ENCODE assay signal across 14 mouse cellular contexts in the genomic region with DNA sequence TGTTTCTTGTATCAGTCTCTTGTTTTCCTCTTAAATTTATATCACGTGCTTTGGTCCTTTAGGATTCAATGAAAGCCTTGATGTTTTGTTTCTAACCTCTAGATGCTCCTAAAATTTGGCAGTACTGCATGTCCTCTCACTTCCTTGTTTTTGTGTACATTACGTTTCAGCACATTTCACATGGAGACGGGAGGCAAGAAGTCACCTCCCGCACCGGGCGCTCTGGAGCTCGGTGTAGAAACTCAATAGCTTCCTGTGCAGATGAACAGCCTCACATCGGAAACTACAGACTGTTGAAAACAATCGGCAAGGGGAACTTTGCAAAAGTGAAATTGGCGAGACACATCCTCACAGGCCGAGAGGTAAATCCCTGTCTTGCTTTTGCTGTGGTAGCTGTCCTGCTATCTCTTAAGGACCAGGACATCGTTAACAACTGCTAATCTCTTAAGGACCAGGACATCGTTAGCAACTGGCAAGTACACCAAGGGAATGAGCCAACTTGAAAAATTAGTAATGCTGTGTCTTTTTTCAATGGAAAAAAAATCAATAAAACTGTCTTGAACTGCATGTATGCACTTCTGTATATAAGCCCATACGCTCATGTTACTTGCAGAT. TPM values are rescaled to one million over a fixed set of nuclear protein-coding genes. Genes with fewer than 3 reads are reported as not detected.
A peak's percentile ranks its signal among the peaks of the same experiment; 100 is the strongest.
DNase-seq lines count a peak whose midpoint lies in the region; ATAC-seq and TF ChIP-seq lines count a peak whose summit lies in the region.
"Had no signal": no experiment of that assay in that cellular context is flagged by ENCODE, and none has a peak within 500 bp of the region (broad histone marks: within the 10 kb centered on the region; RNA-seq: fewer than 3 reads in every experiment).

No protein-coding gene starts in this region.

- no peaks in the 10 kb centered on the region for H3K9me3 ChIP-seq in heart, postnatal 0 days (replicated peaks; ENCODE audit: control insufficient read depth, low read length)
- H3K9me3 ChIP-seq: embryonic facial prominence, embryonic 15.5 days; limb, embryonic 12.5 days had no signal

- 59% methylated on average over 14 of the region's 14 CpGs for WGBS in heart, postnatal 0 days

- peak; percentile 41 for DNase-seq in adrenal gland, postnatal 14 days
- no peak for DNase-seq in adrenal gland, postnatal 25 days
- no peak for DNase-seq in layer of hippocampus, adult 2 months (ENCODE audit: low spot score in 2 of 2)
- DNase-seq in layer of hippocampus, postnatal 36 days, result no peak
- peak; percentile 23 for DNase-seq in heart, postnatal 0 days (ENCODE audit: low spot score)
- DNase-seq in lung, postnatal 36 days, result peak; percentile 73
- DNase-seq in thymus, adult 18-20 months, result no peak
- no peak for DNase-seq in cerebellum, postnatal 25 days
- DNase-seq: adrenal gland, adult 2 months; cerebellum, adult 8-10 months; midbrain, embryonic 14.5 days had no signal

- no peaks in the 10 kb centered on the region for H3K27me3 ChIP-seq in heart, postnatal 0 days (ENCODE audit: control insufficient read depth, insufficient read depth, low read length)
- H3K27me3 ChIP-seq: embryonic facial prominence, embryonic 15.5 days; limb, embryonic 12.5 days had no signal

- no peak for ATAC-seq in heart, postnatal 0 days (ENCODE audit: insufficient read depth, low read depth)
- ATAC-seq: intestine, embryonic 16.5 days had no signal

- H3K36me3 ChIP-seq in heart, postnatal 0 days (replicated peaks; ENCODE audit: control insufficient read depth, insufficient read depth, low read length), result peaks cover 39% of the 10 kb centered on the region

- no peak for TF ChIP-seq CTCF in layer of hippocampus, adult 2 months (conservative IDR thresholded peaks at IDR 0.05)
- TF ChIP-seq CTCF in heart, postnatal 0 days (IDR thresholded peaks at IDR 0.05; ENCODE audit: low read depth), result no peak

- peak; percentile 62 for TF ChIP-seq EP300 in heart, postnatal 0 days (IDR thresholded peaks at IDR 0.05; ENCODE audit: low read depth)

- H3K4me3 ChIP-seq in layer of hippocampus, adult 2 months, result no peak overlapping the region
- no peak overlapping the region for H3K4me3 ChIP-seq in heart, postnatal 0 days (ENCODE audit: low read depth, low read length)
- H3K4me3 ChIP-seq: embryonic facial prominence, embryonic 15.5 days; limb, embryonic 12.5 days had no signal

- H3K9ac ChIP-seq in heart, postnatal 0 days (replicated peaks; ENCODE audit: low read depth, low read length), result no peak overlapping the region
- H3K9ac ChIP-seq: embryonic facial prominence, embryonic 15.5 days; limb, embryonic 12.5 days had no signal

- H3K4me2 ChIP-seq in heart, postnatal 0 days (ENCODE audit: low read depth, low read length), result 0 out of 2 replicates have a peak overlapping the region, but pooled peaks have one; percentile 13
- H3K4me2 ChIP-seq: embryonic facial prominence, embryonic 15.5 days; limb, embryonic 12.5 days had no signal

- H3K4me1 ChIP-seq in heart, postnatal 0 days (ENCODE audit: control insufficient read depth, insufficient read depth), result no peaks in the 10 kb centered on the region
- H3K4me1 ChIP-seq: embryonic facial prominence, embryonic 15.5 days; limb, embryonic 12.5 days had no signal

- peak overlapping the region; percentile 0; the same call in 1 of the 2 replicates for H3K27ac ChIP-seq in layer of hippocampus, adult 2 months
- peak overlapping the region; percentile 5; the same call in 1 of the 2 replicates for H3K27ac ChIP-seq in heart, postnatal 0 days (ENCODE audit: low read depth)
- H3K27ac ChIP-seq: embryonic facial prominence, embryonic 15.5 days; limb, embryonic 12.5 days had no signal

RNA-seq across cellular contexts. Expression of gene Mark3, which starts 18.2 kb away (rescaled TPM):
- total RNA-seq in adrenal gland, postnatal 14 days (2021), result 98.3 and 98.5 TPM in 2 replicates
- 101 and 109 TPM in 2 replicates for total RNA-seq in adrenal gland, postnatal 25 days (2021)
- total RNA-seq in layer of hippocampus, adult 2 months (2021), result 100 to 1,000 TPM; 108 to 110 TPM
- total RNA-seq in layer of hippocampus, postnatal 36 days (2021), result 100 to 1,000 TPM; 106 to 122 TPM
- total RNA-seq in heart, postnatal 0 days (2014; rRNA removed; ENCODE audit: low replicate concordance), result 66.3 and 80.1 TPM in 2 replicates
- 16.5 and 20.0 TPM in 2 replicates for polyA plus RNA-seq in heart, postnatal 0 days (2015; fragmentation: Nextera tagmentation; extraction: Ambion mirVana)

RNA-seq across cellular contexts. Expression of gene Eif5, which starts 54.7 kb away (rescaled TPM):
- 334 and 370 TPM in 2 replicates for total RNA-seq in adrenal gland, postnatal 14 days (2021)
- 338 and 346 TPM in 2 replicates for total RNA-seq in adrenal gland, postnatal 25 days (2021)
- 100 to 1,000 TPM; 253 to 260 TPM for total RNA-seq in layer of hippocampus, adult 2 months (2021)
- 100 to 1,000 TPM; 230 to 261 TPM for total RNA-seq in layer of hippocampus, postnatal 36 days (2021)
- 153 and 223 TPM in 2 replicates for total RNA-seq in heart, postnatal 0 days (2014; rRNA removed; ENCODE audit: low replicate concordance)
- polyA plus RNA-seq in heart, postnatal 0 days (2015; fragmentation: Nextera tagmentation; extraction: Ambion mirVana), result 360 and 361 TPM in 2 replicates

Comparison
In these comparisons a context has a peak if more than half of its experiments do, and no peak if none do; other contexts are left out.
1. DNase-seq: peak in adrenal gland, postnatal 14 days (single experiment), heart, postnatal 0 days (single experiment) and lung, postnatal 36 days (single experiment); none in adrenal gland, postnatal 25 days (single experiment), layer of hippocampus, adult 2 months (0 of 2), layer of hippocampus, postnatal 36 days (0 of 2), thymus, adult 18-20 months (0 of 2) and cerebellum, postnatal 25 days (0 of 2).